Mouse (Mus musculus): ENCODE results near the gene Rrp1. TPM values are rescaled to one million over a fixed set of nuclear protein-coding genes. Genes with fewer than 3 reads are reported as not detected.

Rrp1 gene
- polyA plus RNA-seq (2012; rRNA removed), result 17.2 and 21.5 TPM in 2 replicates

GRCm38 (mm10) chr10:78412319-78413151 is at the start of gene Rrp1:
TSS of gene Rrp1 (minus strand) at chr10:78413043.

GRCm38 (mm10) chr10:78425181-78426041 is 12.6 kb upstream of the Rrp1 start, which contains the start of gene Cstb:
TSS of gene Cstb (plus strand) at chr10:78425669.

GRCm38 (mm10) chr10:78351887-78352665 is 60.8 kb downstream of the Rrp1 start, which contains the start of gene Agpat3:
TSS of gene Agpat3 (minus strand) at chr10:78352489.

Other genes with a start within 250 kb of the Rrp1 start
- 110 and 194 TPM in 2 replicates for gene D10Jhu81e, start 243.3 kb downstream of the Rrp1 start, polyA plus RNA-seq (2012; rRNA removed)
- gene Pwp2, start 227.9 kb downstream of the Rrp1 start, polyA plus RNA-seq (2012; rRNA removed), result 2.9 and 3.7 TPM in 2 replicates
- 24.2 and 27.8 TPM in 2 replicates for gene Trappc10, start 168.4 kb downstream of the Rrp1 start, polyA plus RNA-seq (2012; rRNA removed)
- gene Agpat3, start 60.6 kb downstream of the Rrp1 start, polyA plus RNA-seq (2012; rRNA removed), result 85.2 and 109 TPM in 2 replicates
- gene Cstb, start 12.6 kb upstream of the Rrp1 start, polyA plus RNA-seq (2012; rRNA removed), result 18.7 and 31.0 TPM in 2 replicates
- gene Pdxk, start 51.9 kb upstream of the Rrp1 start, polyA plus RNA-seq (2012; rRNA removed), result 7.1 and 8.0 TPM in 2 replicates
- gene Olfr1358, start 104.4 kb upstream of the Rrp1 start, polyA plus RNA-seq (2012; rRNA removed), result not detected in 2 replicates
- gene Ilvbl, start 161.3 kb upstream of the Rrp1 start, polyA plus RNA-seq (2012; rRNA removed), result 37.9 and 45.9 TPM in 2 replicates
- 8.4 and 8.5 TPM in 2 replicates for gene Syde1, start 178.9 kb upstream of the Rrp1 start, polyA plus RNA-seq (2012; rRNA removed)
- not detected in 2 replicates for gene Olfr1357, start 205.0 kb upstream of the Rrp1 start, polyA plus RNA-seq (2012; rRNA removed)

All from stomach, adult 2 months (tissue).